Mouse (Mus musculus): ENCODE data around the gene Nisch. TPM values are rescaled to one million over a fixed set of nuclear protein-coding genes. Genes with fewer than 3 reads are reported as not detected.

Nisch gene
- polyA plus RNA-seq, 1 experiment from 2014 or later: 382 TPM

GRCm38 (mm10) chr14:31166827-31167226 is 49.9 kb downstream of the Nisch start:
- no peak for ATAC-seq (ENCODE audit: low FRiP score, low read depth)
- Histone ChIP-seq H3K27me3 (no peaks in the 10 kb centered on the region), H3K36me3 (peaks cover 16% of the 10 kb centered on the region), H3K27ac (replicated peaks) (0 out of 2 replicates have a peak overlapping the region, but pooled peaks have one; percentile 3), H3K4me2 (0 out of 2 replicates have a peak overlapping the region, but pooled peaks have one; percentile 27), H3K4me1 (replicated peaks) (peaks cover 18% of the 10 kb centered on the region), H3K9ac (no peak overlapping the region), H3K9me3 (no peaks in the 10 kb centered on the region), H3K4me3 (no peak overlapping the region)
- 42% methylated on average over 9 of the region's 9 CpGs for WGBS

- no peaks in the 10 kb centered on the region for H3K27me3 ChIP-seq
- no peak overlapping the region for H3K4me2 ChIP-seq
- no peak for ATAC-seq (ENCODE audit: low FRiP score, low read depth)
- H3K4me3 ChIP-seq: no peak overlapping the region
- no peak overlapping the region for H3K9ac ChIP-seq
- 55% methylated on average over 10 of the region's 10 CpGs for WGBS
- peaks cover 18% of the 10 kb centered on the region for H3K4me1 ChIP-seq (replicated peaks)
- H3K9me3 ChIP-seq: no peaks in the 10 kb centered on the region
- H3K36me3 ChIP-seq: peaks cover 8% of the 10 kb centered on the region
- 0 out of 2 replicates have a peak overlapping the region, but pooled peaks have one; percentile 3 for H3K27ac ChIP-seq (replicated peaks)
Measured at GRCm38 (mm10) chr14:31165991-31166630, 50.6 kb downstream of the Nisch start.

- no peak for ATAC-seq (ENCODE audit: low FRiP score, low read depth)
- 46% methylated on average over 7 of the region's 7 CpGs for WGBS
Measured at GRCm38 (mm10) chr14:31165458-31165857, 51.3 kb downstream of the Nisch start.

GRCm38 (mm10) chr14:31165010-31165409 is 51.7 kb downstream of the Nisch start:
- 68% methylated on average over 2 of the region's 2 CpGs for WGBS
- ATAC-seq (ENCODE audit: low FRiP score, low read depth): no peak

More at GRCm38 (mm10) chr14:31165458-31165857, 51.3 kb downstream of the Nisch start:
- Histone ChIP-seq H3K27ac (replicated peaks) (no peak overlapping the region), H3K9me3 (no peaks in the 10 kb centered on the region), H3K27me3 (no peaks in the 10 kb centered on the region), H3K9ac (no peak overlapping the region), H3K36me3 (peaks cover 2% of the 10 kb centered on the region; the same call in 1 of the 2 replicates), H3K4me2 (no peak overlapping the region), H3K4me3 (no peak overlapping the region), H3K4me1 (replicated peaks) (peaks cover 18% of the 10 kb centered on the region)

GRCm38 (mm10) chr14:31164067-31164466 is 52.7 kb downstream of the Nisch start:
- Histone ChIP-seq H3K4me1 (replicated peaks) (peaks cover 18% of the 10 kb centered on the region), H3K9ac (no peak overlapping the region), H3K9me3 (no peaks in the 10 kb centered on the region), H3K36me3 (no peaks in the 10 kb centered on the region), H3K4me3 (no peak overlapping the region), H3K4me2 (no peak overlapping the region), H3K27ac (replicated peaks) (no peak overlapping the region), H3K27me3 (no peaks in the 10 kb centered on the region)
- ATAC-seq (ENCODE audit: low FRiP score, low read depth): no peak
- WGBS: 80% methylated on average over 8 of the region's 8 CpGs

More at GRCm38 (mm10) chr14:31165010-31165409, 51.7 kb downstream of the Nisch start:
- no peak overlapping the region for H3K4me3 ChIP-seq
- H3K27ac ChIP-seq (replicated peaks): no peak overlapping the region
- H3K4me1 ChIP-seq (replicated peaks): peaks cover 18% of the 10 kb centered on the region
- no peak overlapping the region for H3K4me2 ChIP-seq
- H3K27me3 ChIP-seq: no peaks in the 10 kb centered on the region
- no peaks in the 10 kb centered on the region for H3K9me3 ChIP-seq
- no peaks in the 10 kb centered on the region for H3K36me3 ChIP-seq
- H3K9ac ChIP-seq: no peak overlapping the region

GRCm38 (mm10) chr14:31161638-31162037 is 55.1 kb downstream of the Nisch start:
- H3K4me1 ChIP-seq (replicated peaks): peaks cover 11% of the 10 kb centered on the region; the same call in 1 of the 2 replicates
- 64% methylated on average over 10 of the region's 10 CpGs for WGBS
- H3K36me3 ChIP-seq: no peaks in the 10 kb centered on the region
- H3K27me3 ChIP-seq: no peaks in the 10 kb centered on the region
- H3K9ac ChIP-seq: no peak overlapping the region
- ATAC-seq (ENCODE audit: low FRiP score, low read depth): 0 out of 2 replicates have a peak, but pooled peaks have one; percentile 24
- no peaks in the 10 kb centered on the region for H3K9me3 ChIP-seq
- H3K4me3 ChIP-seq: no peak overlapping the region
- H3K27ac ChIP-seq (replicated peaks): no peak overlapping the region
- no peak overlapping the region for H3K4me2 ChIP-seq

- Histone ChIP-seq H3K27me3 (no peaks in the 10 kb centered on the region), H3K4me3 (no peak overlapping the region), H3K4me2 (no peak overlapping the region), H3K9me3 (no peaks in the 10 kb centered on the region), H3K27ac (replicated peaks) (no peak overlapping the region), H3K4me1 (replicated peaks) (peaks cover 6% of the 10 kb centered on the region; the same call in 1 of the 2 replicates), H3K36me3 (no peaks in the 10 kb centered on the region), H3K9ac (no peak overlapping the region)
- WGBS: 90% methylated on average over 7 of the region's 7 CpGs
- ATAC-seq (ENCODE audit: low FRiP score, low read depth): no peak
Measured at GRCm38 (mm10) chr14:31161191-31161590, 55.6 kb downstream of the Nisch start.

- WGBS: 79% methylated on average over 27 of the region's 27 CpGs
- Histone ChIP-seq H3K4me2 (no peak overlapping the region), H3K4me1 (replicated peaks) (0 out of 2 replicates have a peak, but pooled peaks cover under 1% of the 10 kb centered on the region), H3K4me3 (no peak overlapping the region), H3K27ac (replicated peaks) (no peak overlapping the region), H3K9ac (no peak overlapping the region), H3K9me3 (no peaks in the 10 kb centered on the region), H3K27me3 (no peaks in the 10 kb centered on the region), H3K36me3 (no peaks in the 10 kb centered on the region)
- ATAC-seq (ENCODE audit: low FRiP score, low read depth): no peak
Measured at GRCm38 (mm10) chr14:31160196-31161150, 56.3 kb downstream of the Nisch start.

- H3K4me2 ChIP-seq: no peak overlapping the region
- H3K27ac ChIP-seq (replicated peaks): no peak overlapping the region
- no peak overlapping the region for H3K9ac ChIP-seq
- H3K9me3 ChIP-seq: no peaks in the 10 kb centered on the region
- no peak for ATAC-seq (ENCODE audit: low FRiP score, low read depth)
- H3K27me3 ChIP-seq: no peaks in the 10 kb centered on the region
- H3K4me1 ChIP-seq (replicated peaks): no peaks in the 10 kb centered on the region
- H3K4me3 ChIP-seq: no peak overlapping the region
- 89% methylated on average over 11 of the region's 11 CpGs for WGBS
- no peaks in the 10 kb centered on the region; the same call in 1 of the 2 replicates for H3K36me3 ChIP-seq
Measured at GRCm38 (mm10) chr14:31145694-31146093, 71.1 kb downstream of the Nisch start.

- H3K9me3 ChIP-seq: no peaks in the 10 kb centered on the region
- peaks cover 22% of the 10 kb centered on the region for H3K36me3 ChIP-seq
Measured at GRCm38 (mm10) chr14:31141011-31141410, 75.7 kb downstream of the Nisch start.

GRCm38 (mm10) chr14:31140141-31140540 is 76.6 kb downstream of the Nisch start:
- no peaks in the 10 kb centered on the region for H3K27me3 ChIP-seq
- peaks cover 30% of the 10 kb centered on the region for H3K36me3 ChIP-seq
- no peak overlapping the region for H3K4me2 ChIP-seq
- H3K9ac ChIP-seq: no peak overlapping the region
- no peak for ATAC-seq (ENCODE audit: low FRiP score, low read depth)
- H3K9me3 ChIP-seq: no peaks in the 10 kb centered on the region
- 93% methylated on average over 15 of the region's 15 CpGs for WGBS
- H3K4me1 ChIP-seq (replicated peaks): peaks cover 5% of the 10 kb centered on the region
- H3K27ac ChIP-seq (replicated peaks): no peak overlapping the region
- no peak overlapping the region for H3K4me3 ChIP-seq

More at GRCm38 (mm10) chr14:31141011-31141410, 75.7 kb downstream of the Nisch start:
- Histone ChIP-seq H3K4me2 (no peak overlapping the region), H3K27me3 (no peaks in the 10 kb centered on the region), H3K27ac (replicated peaks) (no peak overlapping the region), H3K4me1 (replicated peaks) (peaks cover 5% of the 10 kb centered on the region), H3K4me3 (no peak overlapping the region), H3K9ac (no peak overlapping the region)
- WGBS: 95% methylated on average over 14 of the region's 14 CpGs
- ATAC-seq (ENCODE audit: low FRiP score, low read depth): no peak

GRCm38 (mm10) chr14:31139666-31140065 is 77.1 kb downstream of the Nisch start:
- WGBS: 94% methylated on average over 12 of the region's 12 CpGs
- H3K27me3 ChIP-seq: no peaks in the 10 kb centered on the region
- no peak overlapping the region for H3K9ac ChIP-seq
- no peak for ATAC-seq (ENCODE audit: low FRiP score, low read depth)
- H3K36me3 ChIP-seq: peaks cover 30% of the 10 kb centered on the region
- H3K4me3 ChIP-seq: no peak overlapping the region
- no peaks in the 10 kb centered on the region for H3K9me3 ChIP-seq
- no peak overlapping the region for H3K4me2 ChIP-seq
- H3K4me1 ChIP-seq (replicated peaks): peaks cover 5% of the 10 kb centered on the region
- no peak overlapping the region for H3K27ac ChIP-seq (replicated peaks)
